Mouse (Mus musculus) neural tube, embryonic 10.5 days (tissue): ENCODE measurements around the gene Ofd1.

ENCODE experiments used
- DNase-seq: peaks from one replicate; pipeline ENCODE4 v3.0.0-alpha.2; 2017; ENCODE audit warnings: low spot score; ENCODE audit errors: extremely low spot score

The Ofd1 gene

GRCm38 (mm10) chrX:166360455-166360854, 80.0 kb downstream of the Ofd1 start:
- DNase-seq: no peak

GRCm38 (mm10) chrX:166359927-166360440, 80.5 kb downstream of the Ofd1 start:
- DNase-seq: no peak

- no peak for DNase-seq
These were observed 81.5 kb downstream of the Ofd1 start for GRCm38 (mm10) chrX:166358955-166359354.

- no peak for DNase-seq
These were observed 84.2 kb downstream of the Ofd1 start for GRCm38 (mm10) chrX:166356276-166356675.

GRCm38 (mm10) chrX:166354913-166355312, 85.6 kb downstream of the Ofd1 start:
- no peak for DNase-seq

- DNase-seq: no peak
These were observed 87.1 kb downstream of the Ofd1 start for GRCm38 (mm10) chrX:166353412-166353811.

- peak; percentile 40 for DNase-seq
These were observed 88.7 kb downstream of the Ofd1 start for GRCm38 (mm10) chrX:166351790-166352189.

GRCm38 (mm10) chrX:166348634-166349033, 91.9 kb downstream of the Ofd1 start:
- DNase-seq: no peak

- no peak for DNase-seq
These were observed 92.4 kb downstream of the Ofd1 start for GRCm38 (mm10) chrX:166348086-166348485.

- DNase-seq: peak; percentile 30
These were observed 96.1 kb downstream of the Ofd1 start for GRCm38 (mm10) chrX:166344228-166345015.

GRCm38 (mm10) chrX:166341795-166342194, 98.7 kb downstream of the Ofd1 start:
- no peak for DNase-seq
